Mouse (Mus musculus) stomach, postnatal 0 days (tissue): ENCODE measurements around the gene Dhrs7c.

Experiments
- CTCF ChIP-seq: IDR thresholded peaks from 2 replicates; pipeline ENCODE4 v1.5.1; 2016; ENCODE audit warnings: antibody characterized with exemption, low read depth, mild to moderate bottlenecking, moderate library complexity
- EP300 ChIP-seq: optimal IDR thresholded peaks from 2 replicates; pipeline ENCODE3; 2016; ENCODE audit warnings: antibody characterized with exemption

DNA sequence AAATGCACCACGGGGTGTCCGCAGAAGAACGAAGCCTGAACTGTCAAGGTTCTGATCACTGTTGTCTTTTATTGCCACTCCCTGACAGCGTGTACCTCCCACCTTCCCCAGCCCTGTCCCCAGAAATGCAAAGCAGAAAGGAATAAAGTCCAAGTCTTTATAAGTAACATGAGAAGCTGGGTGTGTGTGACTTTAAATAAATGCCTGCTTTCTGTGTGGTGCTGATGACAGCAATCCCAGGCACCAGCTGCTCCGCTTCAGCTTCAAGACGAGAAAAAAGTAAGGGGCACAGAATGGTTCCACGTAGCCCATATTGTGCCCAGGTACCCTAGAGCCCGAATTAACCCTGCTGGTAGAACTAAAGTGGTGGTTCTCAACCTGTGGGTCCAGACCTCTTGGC lies 3.2 kb downstream of the Dhrs7c start:
- TF ChIP-seq CTCF (no peak), EP300 (no peak)
